Mouse (Mus musculus): ENCODE results near the gene Dlk2. TPM values are rescaled to one million over a fixed set of nuclear protein-coding genes. Genes with fewer than 3 reads are reported as not detected.

The Dlk2 gene
- polyA plus RNA-seq, 1 experiment from 2014 or later = 14.5 TPM

DNA sequence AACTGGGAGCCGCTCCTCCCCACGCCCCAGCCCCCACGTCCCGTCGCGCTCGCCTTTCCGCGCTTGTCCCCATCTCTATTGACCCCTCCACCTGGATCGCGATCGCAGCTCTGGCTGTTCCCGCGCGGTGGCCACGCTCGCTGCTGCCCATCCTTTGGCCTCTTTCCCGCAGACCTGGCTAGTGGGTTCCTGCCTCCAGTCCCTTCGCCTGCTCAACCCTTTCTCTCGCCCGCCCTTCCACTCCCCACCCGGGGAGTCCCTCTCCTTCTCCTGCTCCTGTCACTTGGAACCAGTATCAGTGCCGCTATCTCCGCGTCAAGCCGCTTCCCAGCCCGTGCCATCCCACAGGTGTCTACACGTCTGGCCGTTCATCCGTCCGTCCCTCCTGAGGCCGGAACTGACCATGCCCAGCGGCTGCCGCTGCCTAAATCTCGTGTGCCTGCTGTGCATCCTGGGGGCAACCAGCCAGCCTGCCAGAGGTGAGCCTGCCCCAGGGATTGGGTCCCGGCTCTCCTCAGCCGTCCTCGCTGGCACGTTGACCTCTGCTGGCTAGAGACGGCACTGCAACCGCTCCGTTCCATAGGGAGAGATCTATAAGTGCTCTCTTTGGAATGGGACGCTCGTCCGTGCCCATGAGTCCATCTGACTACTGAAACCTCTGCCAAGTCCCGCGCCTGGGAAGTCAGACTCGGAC, 1.1 kb downstream of the Dlk2 start:
- Histone ChIP-seq H3K27me3 (peaks cover 53% of the 10 kb centered on the region), H3K9ac (peak overlapping the region; percentile 64), H3K36me3 (0 out of 2 replicates have a peak, but pooled peaks cover 3% of the 10 kb centered on the region), H3K4me3 (peak overlapping the region; percentile 64), H3K4me1 (peaks cover 22% of the 10 kb centered on the region), H3K4me2 (peak overlapping the region; percentile 99), H3K9me3 (no peaks in the 10 kb centered on the region), H3K27ac (no peak overlapping the region)
- peak; percentile 66 for ATAC-seq (ENCODE audit: insufficient number of reproducible peaks, low FRiP score, low TSS enrichment, low read depth)
- under 1% methylated on average over 48 of the region's 48 CpGs for WGBS

DNA sequence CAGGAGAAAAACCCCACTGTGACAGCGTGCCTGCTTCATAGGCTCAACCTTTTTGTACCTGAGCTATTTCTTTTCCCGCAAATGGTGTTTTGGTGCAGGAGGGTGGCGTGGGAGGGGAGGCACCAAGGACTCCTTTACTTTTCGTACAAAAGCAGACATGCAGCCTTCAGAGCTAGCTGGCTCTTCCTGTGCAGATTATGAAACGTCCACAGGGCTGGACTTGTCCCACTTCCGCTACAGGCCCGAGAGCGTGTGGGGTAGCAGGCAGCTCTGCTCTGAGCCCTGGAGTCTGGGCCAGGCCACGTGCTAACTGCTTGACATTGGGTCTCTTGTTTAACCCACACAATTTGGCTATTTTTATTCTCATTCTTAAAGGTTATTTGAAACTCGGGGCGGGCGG, 4.7 kb downstream of the Dlk2 start:
- ATAC-seq (ENCODE audit: insufficient number of reproducible peaks, low FRiP score, low TSS enrichment, low read depth) = no peak
- H3K36me3 ChIP-seq = peaks cover 29% of the 10 kb centered on the region
- peaks cover 25% of the 10 kb centered on the region for H3K27me3 ChIP-seq
- no peak overlapping the region for H3K9ac ChIP-seq
- peaks cover 22% of the 10 kb centered on the region for H3K4me1 ChIP-seq
- 64% methylated on average over 12 of the region's 12 CpGs for WGBS
- no peak overlapping the region for H3K4me2 ChIP-seq
- no peaks in the 10 kb centered on the region for H3K9me3 ChIP-seq
- no peak overlapping the region for H3K27ac ChIP-seq
- H3K4me3 ChIP-seq = no peak overlapping the region

DNA sequence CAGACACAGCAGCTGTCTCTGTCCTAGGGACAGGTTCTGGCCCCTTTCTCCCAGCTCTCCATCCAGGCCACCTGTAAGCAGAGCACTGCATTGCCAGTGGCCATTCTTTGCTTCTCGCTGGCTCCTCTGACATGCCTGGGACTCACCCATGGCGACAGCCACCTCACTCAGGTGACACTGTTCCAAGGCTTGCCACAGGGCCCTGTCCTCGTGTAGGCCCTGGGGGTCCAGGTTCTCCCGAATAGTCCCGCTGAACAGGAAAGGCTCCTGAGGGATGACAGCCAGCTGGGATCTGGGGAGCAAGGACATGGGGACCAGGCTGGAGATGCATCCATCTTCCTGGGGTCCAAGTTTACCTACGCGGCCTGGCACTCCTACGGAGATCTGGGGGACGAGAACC, 7.0 kb downstream of the Dlk2 start:
- no peaks in the 10 kb centered on the region for H3K4me1 ChIP-seq
- 90% methylated on average over 9 of the region's 9 CpGs for WGBS
- ATAC-seq (ENCODE audit: insufficient number of reproducible peaks, low FRiP score, low TSS enrichment, low read depth) = no peak
- no peak overlapping the region for H3K4me2 ChIP-seq
- no peaks in the 10 kb centered on the region for H3K9me3 ChIP-seq
- peaks cover 7% of the 10 kb centered on the region for H3K27me3 ChIP-seq
- H3K27ac ChIP-seq = no peak overlapping the region
- no peak overlapping the region for H3K9ac ChIP-seq
- H3K36me3 ChIP-seq = peaks cover 30% of the 10 kb centered on the region
- no peak overlapping the region for H3K4me3 ChIP-seq

DNA sequence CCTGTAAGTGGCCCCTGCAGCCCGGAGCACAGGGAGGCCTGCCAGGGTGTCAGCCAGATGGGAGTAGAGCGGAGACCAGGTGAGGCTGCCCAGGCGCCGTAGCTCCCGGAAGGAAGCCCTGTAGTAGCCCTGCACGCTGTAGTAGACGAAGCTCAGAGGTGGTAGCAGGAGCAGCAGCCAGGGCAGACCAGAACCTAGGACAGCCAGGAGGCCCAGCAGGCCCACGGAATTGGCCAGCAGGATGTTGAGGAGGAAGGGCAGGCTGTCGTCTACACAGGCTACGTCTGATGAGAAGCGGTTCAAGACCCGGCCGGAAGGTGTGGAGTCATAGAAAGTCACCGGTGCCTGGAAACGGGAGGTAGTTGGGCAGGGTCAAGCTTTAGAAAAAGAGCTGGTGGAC, 9.7 kb downstream of the Dlk2 start:
- H3K4me1 ChIP-seq = no peaks in the 10 kb centered on the region
- 92% methylated on average over 15 of the region's 15 CpGs for WGBS
- H3K9ac ChIP-seq = no peak overlapping the region
- H3K4me3 ChIP-seq = no peak overlapping the region
- H3K9me3 ChIP-seq = no peaks in the 10 kb centered on the region
- H3K27ac ChIP-seq = no peak overlapping the region
- ATAC-seq (ENCODE audit: insufficient number of reproducible peaks, low FRiP score, low TSS enrichment, low read depth) = no peak
- no peak overlapping the region for H3K4me2 ChIP-seq
- H3K36me3 ChIP-seq = peaks cover 33% of the 10 kb centered on the region
- H3K27me3 ChIP-seq = no peaks in the 10 kb centered on the region

DNA sequence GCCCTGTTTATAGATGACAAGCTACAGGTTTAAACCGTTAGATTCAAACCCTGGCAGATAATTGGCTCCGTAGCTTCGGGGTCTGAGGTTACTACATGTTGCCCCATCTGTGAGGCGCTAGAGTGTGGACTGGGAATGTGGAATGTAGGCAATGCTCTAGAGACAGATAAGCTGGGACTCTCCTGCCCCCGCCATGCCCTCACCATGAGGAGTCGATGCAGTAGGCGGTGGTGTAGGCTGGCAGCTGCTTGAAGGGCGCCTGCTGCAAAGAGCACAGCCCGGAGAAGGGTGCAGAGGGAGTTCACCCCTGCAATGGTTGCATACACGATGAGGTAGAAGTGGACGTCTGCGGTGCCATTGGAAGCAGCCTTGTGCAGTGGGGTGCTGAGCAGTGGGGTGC, 12.6 kb downstream of the Dlk2 start:
- Histone ChIP-seq H3K9me3 (no peaks in the 10 kb centered on the region), H3K4me2 (no peak overlapping the region), H3K36me3 (peaks cover 33% of the 10 kb centered on the region), H3K4me3 (no peak overlapping the region), H3K27ac (no peak overlapping the region), H3K4me1 (no peaks in the 10 kb centered on the region), H3K27me3 (no peaks in the 10 kb centered on the region), H3K9ac (no peak overlapping the region)
- ATAC-seq (ENCODE audit: insufficient number of reproducible peaks, low FRiP score, low TSS enrichment, low read depth) = no peak
- 78% methylated on average over 12 of the region's 12 CpGs for WGBS

DNA sequence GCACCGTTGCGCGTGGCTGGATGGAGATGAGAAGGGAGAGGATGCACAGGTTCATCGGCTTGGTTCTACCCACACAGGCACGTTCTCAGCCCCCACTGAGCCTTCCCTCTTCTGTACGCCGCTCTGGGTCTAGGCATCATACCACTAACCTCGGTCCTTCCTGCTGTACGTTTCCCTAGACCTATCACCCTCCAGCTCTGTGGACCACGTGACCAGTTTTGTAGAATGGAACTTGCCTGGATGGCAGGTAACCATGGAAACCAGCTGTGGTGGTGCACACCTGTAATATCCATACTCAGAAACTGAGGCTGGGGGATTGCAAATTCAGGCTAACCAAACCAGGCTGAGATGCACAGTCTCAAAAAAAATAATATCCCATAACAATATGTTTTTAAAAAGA, 13.3 kb downstream of the Dlk2 start:
- Histone ChIP-seq H3K4me1 (no peaks in the 10 kb centered on the region), H3K27me3 (no peaks in the 10 kb centered on the region), H3K4me3 (no peak overlapping the region), H3K27ac (no peak overlapping the region), H3K9ac (no peak overlapping the region), H3K9me3 (no peaks in the 10 kb centered on the region), H3K36me3 (peaks cover 26% of the 10 kb centered on the region), H3K4me2 (no peak overlapping the region)
- WGBS = 91% methylated on average over 10 of the region's 10 CpGs
- ATAC-seq (ENCODE audit: insufficient number of reproducible peaks, low FRiP score, low TSS enrichment, low read depth) = no peak

DNA sequence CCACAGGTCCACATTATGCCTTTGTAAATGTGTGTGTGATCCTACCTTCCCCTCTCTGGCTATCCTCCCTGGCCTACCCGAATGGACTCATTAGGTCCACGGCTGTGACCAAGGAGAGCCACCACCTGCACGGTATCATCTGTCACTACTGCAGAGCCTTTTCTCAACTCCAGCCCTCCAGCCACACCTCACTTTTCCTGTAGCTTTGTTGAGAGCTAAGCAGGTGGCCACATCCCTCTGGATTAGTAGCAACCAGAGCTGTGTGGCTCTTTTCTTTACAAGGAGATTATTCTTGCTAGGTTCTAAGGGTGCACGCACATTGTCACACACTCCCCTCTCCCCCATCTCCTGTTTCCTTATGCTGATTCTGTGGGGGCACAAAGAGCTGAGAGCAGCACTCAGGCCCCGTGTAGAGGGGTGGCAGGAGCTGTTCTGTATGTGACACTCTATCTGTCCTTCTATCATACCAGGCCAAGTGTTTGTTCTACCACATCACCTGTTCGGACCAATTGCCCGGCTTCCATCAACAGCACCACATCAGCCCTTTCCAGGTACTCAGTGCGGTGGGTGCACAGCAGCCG, 16.0 kb downstream of the Dlk2 start:
- Histone ChIP-seq H3K9ac (no peak overlapping the region), H3K4me2 (no peak overlapping the region), H3K4me3 (no peak overlapping the region), H3K27ac (no peak overlapping the region), H3K4me1 (no peaks in the 10 kb centered on the region), H3K27me3 (no peaks in the 10 kb centered on the region), H3K36me3 (peaks cover 13% of the 10 kb centered on the region; the same call in 1 of the 2 replicates), H3K9me3 (no peaks in the 10 kb centered on the region)
- no peak for ATAC-seq (ENCODE audit: insufficient number of reproducible peaks, low FRiP score, low TSS enrichment, low read depth)
- 83% methylated on average over 9 of the region's 9 CpGs for WGBS

DNA sequence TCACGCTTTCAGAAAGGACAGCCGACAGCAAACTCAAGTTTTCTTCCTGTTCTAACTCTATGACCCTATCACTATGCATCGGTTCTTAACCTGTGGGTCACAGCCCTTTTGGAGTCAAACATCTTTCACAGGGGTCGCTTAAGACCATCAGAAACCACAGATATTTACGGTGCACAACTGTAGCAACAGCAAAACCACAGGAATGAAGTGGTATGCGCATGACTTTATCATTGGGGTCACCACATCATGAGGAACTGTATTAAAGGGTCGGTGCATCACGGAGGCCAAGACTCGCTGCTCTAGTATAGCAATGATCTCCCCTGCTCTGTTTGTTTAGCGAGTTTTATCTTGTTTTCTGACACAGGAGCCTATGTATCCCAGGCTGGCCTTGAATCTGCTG, 18.6 kb downstream of the Dlk2 start:
- H3K4me2 ChIP-seq = no peak overlapping the region
- WGBS = 85% methylated on average over 10 of the region's 10 CpGs
- no peaks in the 10 kb centered on the region for H3K4me1 ChIP-seq
- H3K4me3 ChIP-seq = no peak overlapping the region
- H3K27me3 ChIP-seq = no peaks in the 10 kb centered on the region
- no peak for ATAC-seq (ENCODE audit: insufficient number of reproducible peaks, low FRiP score, low TSS enrichment, low read depth)
- H3K36me3 ChIP-seq = peaks cover 14% of the 10 kb centered on the region
- H3K9ac ChIP-seq = no peak overlapping the region
- no peaks in the 10 kb centered on the region for H3K9me3 ChIP-seq
- H3K27ac ChIP-seq = no peak overlapping the region

DNA sequence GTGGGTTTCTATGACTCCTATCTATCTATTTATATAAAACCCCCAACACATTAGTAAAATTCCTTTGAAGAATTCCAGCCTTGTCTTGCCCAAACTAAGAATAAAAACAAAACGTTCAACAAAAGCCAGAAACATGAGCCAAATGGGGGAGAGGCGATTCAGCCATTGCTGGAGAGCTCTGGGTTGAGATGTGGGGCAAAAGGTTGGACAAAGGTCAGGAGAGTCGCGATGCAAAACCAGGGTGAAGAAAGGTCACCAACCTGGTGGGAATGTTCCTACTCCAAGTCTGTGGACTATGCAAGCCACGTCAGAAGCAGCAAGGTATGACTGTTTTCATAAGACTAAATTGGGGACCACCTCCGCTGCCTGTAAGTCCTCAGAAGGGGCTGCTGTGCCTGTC, 23.3 kb downstream of the Dlk2 start:
- Histone ChIP-seq H3K36me3 (peaks cover 28% of the 10 kb centered on the region), H3K9ac (no peak overlapping the region), H3K4me3 (no peak overlapping the region), H3K27ac (no peak overlapping the region), H3K27me3 (no peaks in the 10 kb centered on the region), H3K9me3 (no peaks in the 10 kb centered on the region), H3K4me2 (no peak overlapping the region), H3K4me1 (no peaks in the 10 kb centered on the region)
- no peak for ATAC-seq (ENCODE audit: insufficient number of reproducible peaks, low FRiP score, low TSS enrichment, low read depth)
- 71% methylated on average over 6 of the region's 6 CpGs for WGBS

DNA sequence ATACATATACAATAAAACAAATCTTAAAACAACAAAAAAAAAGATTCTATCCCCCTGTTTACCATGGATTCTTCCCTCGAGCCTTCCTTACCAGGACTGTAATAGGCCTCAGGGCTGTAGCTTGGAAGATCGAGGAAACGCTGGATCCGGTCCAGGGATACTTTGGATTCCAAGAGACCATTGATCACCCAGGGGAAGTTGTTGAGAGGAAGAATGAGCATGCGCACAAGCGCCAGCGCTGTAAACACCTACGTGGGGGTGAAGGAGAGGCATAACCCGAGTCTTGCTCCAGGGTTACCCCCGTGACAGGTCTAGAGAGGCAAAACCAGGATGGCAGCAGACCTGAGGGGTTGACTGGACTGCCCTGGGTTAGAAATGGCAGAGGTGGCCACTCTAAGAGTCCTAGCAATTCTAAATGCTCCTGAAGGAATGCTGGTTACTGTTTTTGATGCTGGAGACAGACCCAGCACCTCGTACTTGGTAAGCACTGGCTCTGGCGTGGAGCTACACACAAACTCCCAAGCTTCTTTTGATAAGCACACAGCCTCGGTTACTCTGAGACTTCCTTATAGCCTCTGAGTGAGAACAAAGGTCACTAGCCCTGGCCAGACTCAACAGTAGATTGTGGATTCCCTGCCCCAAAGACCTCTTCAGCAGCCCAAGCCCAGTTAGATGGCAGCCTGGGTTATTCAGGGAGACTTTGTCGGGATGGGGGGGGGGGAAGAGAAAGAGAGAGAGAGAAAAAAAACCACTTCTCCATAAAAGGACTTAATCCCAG, 25.0 kb downstream of the Dlk2 start:
- Histone ChIP-seq H3K4me2 (no peak overlapping the region), H3K27me3 (no peaks in the 10 kb centered on the region), H3K9me3 (no peaks in the 10 kb centered on the region), H3K4me3 (no peak overlapping the region), H3K4me1 (0 out of 2 replicates have a peak, but pooled peaks cover 4% of the 10 kb centered on the region), H3K27ac (no peak overlapping the region), H3K9ac (no peak overlapping the region), H3K36me3 (peaks cover 28% of the 10 kb centered on the region)
- WGBS = 89% methylated on average over 14 of the region's 14 CpGs
- no peak for ATAC-seq (ENCODE audit: insufficient number of reproducible peaks, low FRiP score, low TSS enrichment, low read depth)

DNA sequence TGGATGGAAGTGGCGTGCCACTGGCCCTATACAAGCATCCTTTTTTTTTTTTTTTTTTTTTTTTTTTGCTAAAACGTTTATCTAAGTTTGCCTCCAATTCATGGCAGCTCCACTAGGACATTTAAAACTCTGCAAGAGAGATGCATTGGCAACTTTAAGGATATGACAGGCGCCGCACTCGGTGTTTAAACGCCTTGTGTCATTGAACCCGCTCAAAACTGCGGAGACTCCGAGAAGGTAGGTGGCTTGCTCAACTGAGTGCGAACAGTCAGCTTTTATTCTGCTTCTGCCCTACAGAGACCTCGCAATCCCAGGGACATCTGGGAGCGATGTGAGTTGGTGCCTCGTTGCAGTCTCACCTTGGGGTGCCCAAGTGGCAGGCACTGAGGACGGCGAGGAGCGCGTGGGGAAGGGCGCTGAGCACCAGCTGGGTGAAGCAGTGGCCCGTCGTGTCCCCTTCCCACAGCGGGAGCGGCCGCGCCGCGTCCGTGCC, 30.2 kb downstream of the Dlk2 start:
- 4% methylated on average over 27 of the region's 27 CpGs for WGBS
- Histone ChIP-seq H3K4me2 (peak overlapping the region; percentile 89), H3K27ac (peak overlapping the region; percentile 95), H3K4me3 (peak overlapping the region; percentile 85), H3K4me1 (0 out of 2 replicates have a peak, but pooled peaks cover 4% of the 10 kb centered on the region), H3K9ac (peak overlapping the region; percentile 69), H3K27me3 (no peaks in the 10 kb centered on the region), H3K9me3 (no peaks in the 10 kb centered on the region), H3K36me3 (peaks cover 15% of the 10 kb centered on the region)
- no peak for ATAC-seq (ENCODE audit: insufficient number of reproducible peaks, low FRiP score, low TSS enrichment, low read depth)
